Mouse (Mus musculus) limb, embryonic 14.5 days (tissue): Measurements from ENCODE around the gene Ctdsp2. TPM values are rescaled to one million over a fixed set of nuclear protein-coding genes. Genes with fewer than 3 reads are reported as not detected.

Experiments used
- ATAC-seq: fragments of 200-750 bp; cut with Nextera tagmentation; 2 replicates; pipeline ENCODE4 v1.8.0; 2017; ENCODE audit warnings: low read depth, moderate number of reproducible peaks, moderate TSS enrichment; ENCODE audit not compliant: low FRiP score
- DNase-seq: peaks from one replicate; pipeline ENCODE4 v3.0.0-alpha.2; 2015; ENCODE audit warnings: low spot score
- H3K27ac ChIP-seq: fragments of 300-500 bp; sonication (generic); replicated peaks from 2 replicates; pipeline ENCODE4 v1.5.1; 2014; ENCODE audit warnings: low read depth, mild to moderate bottlenecking, low read length, moderate library complexity, mixed read lengths
- H3K27me3 ChIP-seq: fragments of 300-500 bp; sonication (generic); 2 replicates; pipeline ENCODE4 v1.6.1; 2014; ENCODE audit warnings: low read length, mixed read lengths; ENCODE audit not compliant: control insufficient read depth, insufficient read depth
- H3K36me3 ChIP-seq: fragments of 300-500 bp; sonication (generic); 2 replicates; pipeline ENCODE4 v1.6.1; 2014; ENCODE audit warnings: mild to moderate bottlenecking, low read length, moderate library complexity, mixed read lengths; ENCODE audit not compliant: control insufficient read depth, insufficient read depth
- H3K4me1 ChIP-seq: fragments of 300-500 bp; sonication (generic); 2 replicates; pipeline ENCODE4 v1.6.1; 2014; ENCODE audit warnings: antibody characterized with exemption, low read length, mixed read lengths; ENCODE audit not compliant: control insufficient read depth, insufficient read depth
- H3K4me2 ChIP-seq: fragments of 300-500 bp; sonication (generic); replicated peaks from 2 replicates; pipeline ENCODE4 v1.6.1; 2014; ENCODE audit warnings: low read depth, mild to moderate bottlenecking, low read length, moderate library complexity; ENCODE audit not compliant: severe bottlenecking
- H3K4me3 ChIP-seq: fragments of 300-500 bp; sonication (generic); replicated peaks from 2 replicates; pipeline ENCODE4 v1.5.1; 2014; ENCODE audit warnings: low read length
- H3K9ac ChIP-seq: fragments of 300-500 bp; sonication (generic); 2 replicates; pipeline ENCODE4 v1.6.1; 2014; ENCODE audit warnings: mild to moderate bottlenecking, low read depth, low read length, moderate library complexity; ENCODE audit not compliant: severe bottlenecking
- H3K9me3 ChIP-seq: fragments of 300-500 bp; sonication (generic); 2 replicates; pipeline ENCODE4 v1.6.1; 2016; ENCODE audit warnings: low read length; ENCODE audit not compliant: control insufficient read depth
- POLR2A ChIP-seq: fragments of 200-500 bp; IDR thresholded peaks from 2 replicates; pipeline ENCODE4 v1.8.0; 2012; ENCODE audit warnings: inconsistent platforms, mild to moderate bottlenecking, moderate library complexity, borderline replicate concordance; ENCODE audit not compliant: insufficient read depth, insufficient read length; ENCODE audit errors: extremely low read depth
- WGBS: fragments of 180-500 bp; shearing (Covaris S2); extraction: QIAGEN DNeasy Blood & Tissue Kit; methylation state at CpG from one replicate; pipeline ENCODE4 v1.1.7; 2014; 5-methylcytosine and 5-hydroxymethylcytosine counted together
- polyA plus RNA-seq, 2 experiments: library from polyadenylated mRNA; depleted of rRNA in 1 of 2; stranded (reverse) in 1 of 2; unstranded in 1 of 2; fragments of >200 nt; fragmentation: Nextera tagmentation in 1 of 2; extraction: Ambion mirVana in 1 of 2; gene quantifications; 2 replicates each; pipeline versions ENCODE4 v1.2.1 to v1.2.3; 2012 to 2014

Ctdsp2 gene
- polyA plus RNA-seq, 2 experiments: 143 to 230 TPM

DNA sequence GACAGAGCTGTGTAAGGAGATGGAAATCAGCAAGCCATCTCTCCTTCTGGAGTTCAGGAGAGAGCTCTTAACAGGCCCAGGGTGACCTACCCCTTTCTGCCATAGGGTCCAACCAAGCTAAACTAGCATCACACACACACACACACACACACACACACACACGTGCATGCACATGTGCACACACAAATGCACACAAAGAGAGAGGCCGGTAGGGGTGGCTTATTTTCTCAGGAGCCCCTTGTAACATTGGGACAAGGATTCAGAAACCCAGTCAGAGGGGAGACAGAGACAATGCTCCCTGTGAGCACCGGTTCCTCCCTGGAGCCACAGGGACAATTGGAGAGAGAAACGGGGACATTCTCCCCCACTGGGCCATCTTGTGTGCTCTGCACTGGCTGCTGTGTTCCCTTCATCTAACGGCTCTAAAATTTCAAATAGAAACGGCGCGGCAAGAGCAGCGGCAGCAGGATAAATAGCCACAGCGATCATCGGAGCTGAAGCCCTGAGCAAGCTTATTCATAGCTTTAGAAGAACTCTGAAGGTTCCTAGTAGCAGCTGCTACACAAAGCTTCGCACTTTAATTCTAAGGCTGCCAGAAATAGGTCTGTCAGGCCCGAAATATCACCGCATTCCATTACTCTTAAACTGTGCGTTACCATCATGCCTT, 21.7 kb upstream of the Ctdsp2 start:
- Histone ChIP-seq H3K27ac (peak overlapping the region; percentile 76), H3K4me2 (peak overlapping the region; percentile 22; the same call in 1 of the 2 replicates), H3K9ac (peak overlapping the region; percentile 40; the same call in 1 of the 2 replicates), H3K27me3 (no peaks in the 10 kb centered on the region), H3K4me3 (no peak overlapping the region), H3K4me1 (peaks cover 27% of the 10 kb centered on the region), H3K9me3 (no peaks in the 10 kb centered on the region), H3K36me3 (no peaks in the 10 kb centered on the region)
- ATAC-seq (peak; percentile 66), DNase-seq (no peak)
- no peak for TF ChIP-seq POLR2A
- 11% methylated on average over 15 of the region's 15 CpGs for WGBS

DNA sequence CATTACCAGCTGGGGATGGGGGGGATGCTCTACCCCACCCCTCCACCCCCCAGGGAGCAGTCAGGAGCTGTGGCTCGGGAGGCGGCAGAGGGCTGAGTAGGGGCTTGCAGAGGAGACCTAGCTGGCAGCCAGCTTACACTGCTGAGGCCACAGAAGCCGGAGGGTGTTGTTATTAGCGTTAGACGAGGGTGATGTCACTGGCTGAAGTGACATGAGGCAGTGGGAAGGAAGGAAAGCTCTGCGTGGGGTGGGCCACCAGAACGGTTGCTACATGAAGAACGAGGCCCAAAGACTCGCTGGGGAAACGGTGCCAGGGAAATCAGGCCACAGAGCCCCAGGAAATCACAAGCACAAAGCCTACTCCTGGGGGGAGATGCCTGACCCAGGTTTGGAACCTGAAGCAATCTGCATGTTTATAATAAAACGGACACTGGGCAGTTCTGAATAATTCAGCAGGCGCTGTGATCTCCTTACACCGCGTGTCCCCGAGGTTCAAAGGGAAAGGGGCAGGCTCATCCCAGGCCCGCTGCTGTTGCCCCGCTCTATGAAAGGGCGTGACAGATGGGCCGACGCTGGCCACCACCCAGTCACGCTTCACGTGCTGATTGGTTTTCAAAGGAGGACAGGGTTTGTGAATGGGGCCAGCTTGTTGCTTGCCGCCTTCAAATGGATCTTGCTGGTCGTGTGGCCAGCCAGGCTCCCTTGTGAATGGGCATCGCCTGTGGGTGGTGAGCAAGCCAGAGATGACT, 21.0 kb upstream of the Ctdsp2 start:
- Histone ChIP-seq H3K27me3 (no peaks in the 10 kb centered on the region), H3K4me3 (no peak overlapping the region; the same call in 1 of the 2 replicates), H3K4me2 (peak overlapping the region; percentile 22), H3K9ac (peak overlapping the region; percentile 40; the same call in 1 of the 2 replicates), H3K9me3 (no peaks in the 10 kb centered on the region), H3K36me3 (no peaks in the 10 kb centered on the region), H3K4me1 (peaks cover 34% of the 10 kb centered on the region), H3K27ac (peak overlapping the region; percentile 76)
- no peak for TF ChIP-seq POLR2A
- ATAC-seq: peak; percentile 68
- 3% methylated on average over 25 of the region's 25 CpGs for WGBS
- DNase-seq: peak; percentile 59

DNA sequence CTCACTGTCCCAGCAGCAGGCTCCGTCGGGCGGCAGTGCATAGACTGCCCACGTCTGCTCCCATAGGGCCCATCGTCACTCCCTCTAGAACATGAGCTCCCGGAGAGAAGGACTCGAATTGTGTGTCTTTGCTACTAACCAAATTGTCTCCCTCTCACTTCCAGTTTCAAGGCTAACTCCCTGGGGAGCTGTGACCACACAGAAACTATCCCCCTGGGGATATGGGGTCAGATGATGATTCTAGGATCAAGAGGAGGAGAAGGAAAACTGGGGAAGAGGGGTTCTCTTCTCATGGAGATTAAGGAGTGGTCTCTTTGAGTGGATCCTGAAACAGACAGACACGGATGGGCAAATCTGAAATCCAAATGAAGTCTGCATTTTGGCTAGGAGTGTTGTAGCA, 18.0 kb upstream of the Ctdsp2 start:
- Histone ChIP-seq H3K27me3 (no peaks in the 10 kb centered on the region), H3K27ac (no peak overlapping the region), H3K4me3 (no peak overlapping the region), H3K9me3 (no peaks in the 10 kb centered on the region), H3K4me2 (no peak overlapping the region), H3K9ac (no peak overlapping the region), H3K36me3 (no peaks in the 10 kb centered on the region), H3K4me1 (peaks cover 43% of the 10 kb centered on the region)
- WGBS: 82% methylated on average over 8 of the region's 8 CpGs
- DNase-seq (no peak), ATAC-seq (no peak)
- no peak for TF ChIP-seq POLR2A

DNA sequence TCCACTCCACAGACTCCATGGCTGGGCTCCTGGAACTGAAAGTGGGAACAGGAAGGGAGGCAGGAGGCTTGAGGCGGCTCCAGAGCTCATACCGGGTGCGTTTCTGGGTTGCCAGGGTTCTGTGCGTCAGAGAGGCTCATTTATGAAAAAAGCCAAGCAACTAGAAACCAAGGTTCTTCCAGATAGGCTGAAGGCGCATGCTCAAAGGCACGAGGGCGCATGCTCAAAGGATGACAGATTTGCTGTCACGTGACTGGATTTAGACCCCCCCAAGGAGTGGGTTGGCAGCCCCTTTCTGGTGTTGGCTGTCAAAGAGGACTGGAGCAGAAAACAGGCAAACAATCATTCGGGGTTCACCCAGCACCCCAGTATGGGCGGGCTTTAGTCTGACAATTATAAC, 16.8 kb upstream of the Ctdsp2 start:
- H3K4me2 ChIP-seq: peak overlapping the region; percentile 25; the same call in 1 of the 2 replicates
- H3K9ac ChIP-seq: no peak overlapping the region
- peak; percentile 5; the same call in 1 of the 2 replicates for ATAC-seq

DNA sequence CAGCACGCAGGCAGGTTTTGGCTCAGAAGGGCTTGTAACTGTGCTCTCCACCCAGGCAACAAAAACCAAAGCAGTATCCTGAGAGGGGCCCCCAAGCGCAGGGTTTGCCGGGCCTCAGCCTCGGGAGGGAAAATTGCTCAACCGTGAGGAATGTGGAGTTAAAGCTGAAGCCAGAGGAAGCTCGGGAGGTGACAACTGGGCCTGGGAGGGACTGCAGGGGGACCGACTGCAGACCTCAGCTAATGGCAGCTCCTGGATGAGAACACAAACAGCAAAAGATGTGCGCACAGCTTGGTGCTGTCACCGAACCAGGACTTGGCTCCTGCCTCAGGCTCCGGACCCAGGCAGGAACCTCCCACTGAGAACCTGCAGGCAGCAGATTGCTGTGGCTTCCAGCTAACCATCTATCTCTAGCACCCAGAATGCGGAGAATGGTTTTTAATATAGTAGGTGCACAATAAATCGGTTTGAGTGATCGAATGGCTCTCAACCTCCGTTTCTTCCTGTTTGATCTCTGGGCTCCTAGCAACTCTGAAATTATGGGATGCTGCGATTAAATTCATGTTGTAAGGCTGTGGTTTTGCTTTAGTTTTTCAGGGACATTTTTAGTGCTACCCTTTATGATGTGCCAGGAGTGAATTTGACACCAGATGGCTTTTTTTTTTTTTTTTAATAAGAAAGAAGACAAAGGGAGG, 16.1 kb upstream of the Ctdsp2 start:
- Histone ChIP-seq H3K36me3 (no peaks in the 10 kb centered on the region), H3K4me1 (peaks cover 30% of the 10 kb centered on the region), H3K27me3 (no peaks in the 10 kb centered on the region), H3K4me3 (0 out of 2 replicates have a peak overlapping the region, but pooled peaks have one; percentile 0), H3K9me3 (no peaks in the 10 kb centered on the region), H3K27ac (peak overlapping the region; percentile 89), H3K9ac (0 out of 2 replicates have a peak overlapping the region, but pooled peaks have one; percentile 34), H3K4me2 (peak overlapping the region; percentile 25; the same call in 1 of the 2 replicates)
- no peak for TF ChIP-seq POLR2A
- DNase-seq (peak; percentile 73), ATAC-seq (peak; percentile 77)
- 19% methylated on average over 15 of the region's 15 CpGs for WGBS

More for the DNA sequence above, 16.8 kb upstream of the Ctdsp2 start:
- peak overlapping the region; percentile 89 for H3K27ac ChIP-seq
- H3K4me3 ChIP-seq: no peak overlapping the region
- H3K9me3 ChIP-seq: no peaks in the 10 kb centered on the region
- H3K27me3 ChIP-seq: no peaks in the 10 kb centered on the region
- 77% methylated on average over 10 of the region's 10 CpGs for WGBS
- DNase-seq: no peak
- TF ChIP-seq POLR2A: no peak
- peaks cover 37% of the 10 kb centered on the region for H3K4me1 ChIP-seq
- no peaks in the 10 kb centered on the region for H3K36me3 ChIP-seq
